Mouse (Mus musculus) c-Kit-negative CD71-positive TER-119-positive erythroid progenitor cells, embryonic 14.5 days (primary cell): ENCODE measurements around the gene Vmn1r37.
"Not testable (repeated sequence)": the region's sequence is repeated elsewhere in the genome, so short reads cannot be mapped to it uniquely, and the experiment has no call there.

Experiments used
- DNase-seq: peaks from one replicate; pipeline ENCODE4 v3.0.0-alpha.2; 2013; ENCODE audit warnings: low read depth, low spot score

Gene Vmn1r37

DNA sequence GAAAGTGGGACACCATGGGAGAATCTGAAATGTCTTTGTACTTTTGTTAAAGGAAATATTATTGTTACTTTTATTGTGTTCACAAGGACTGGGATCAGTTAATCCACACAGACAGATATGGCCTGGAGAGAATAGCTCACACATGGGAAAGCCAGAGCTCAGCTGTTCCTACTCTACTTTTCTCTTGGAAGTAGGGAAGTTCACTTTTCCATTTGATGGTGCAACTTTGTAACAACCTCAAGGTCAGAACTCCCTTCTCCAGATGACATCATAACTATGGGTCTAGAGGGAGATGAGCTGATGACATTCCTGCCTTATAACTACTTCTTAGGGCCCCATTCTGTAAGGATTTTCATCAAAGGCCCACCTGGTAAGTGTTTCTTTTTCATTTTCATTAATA, at the start of gene Vmn1r37:
Vmn1r37 (plus strand) TSS at position 301 of the 400 bp plus-strand sequence.
- DNase-seq = not testable (repeated sequence)

GRCm38 (mm10) chr6:66685806-66686205, 43.4 kb upstream of the Vmn1r37 start, which contains the start of gene Vmn1r35:
Gene Vmn1r35 (minus strand): TSS chr6:66685906.
- no peak for DNase-seq

DNA sequence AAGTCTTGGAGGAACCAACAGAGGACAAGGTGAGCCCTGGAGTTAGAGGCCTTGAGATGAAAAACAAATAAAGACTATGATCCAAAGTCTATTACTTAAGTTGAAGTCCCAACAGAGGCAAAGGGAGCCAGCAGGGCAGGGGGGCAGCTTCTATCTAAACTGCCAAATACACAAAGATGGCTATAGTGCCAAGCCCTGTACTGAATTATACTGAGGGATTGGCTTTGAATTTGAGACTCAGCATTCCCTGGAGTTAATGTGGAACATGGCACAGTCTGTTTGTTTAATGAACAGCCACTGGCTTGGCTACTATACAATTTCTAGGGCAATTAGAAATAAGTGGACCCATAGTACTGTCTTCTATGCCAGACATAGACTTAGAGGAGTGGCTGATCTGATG, 20.3 kb upstream of the Vmn1r37 start:
- no peak for DNase-seq

GRCm38 (mm10) chr6:66713854-66714253, 15.3 kb upstream of the Vmn1r37 start:
- DNase-seq = no peak

DNA sequence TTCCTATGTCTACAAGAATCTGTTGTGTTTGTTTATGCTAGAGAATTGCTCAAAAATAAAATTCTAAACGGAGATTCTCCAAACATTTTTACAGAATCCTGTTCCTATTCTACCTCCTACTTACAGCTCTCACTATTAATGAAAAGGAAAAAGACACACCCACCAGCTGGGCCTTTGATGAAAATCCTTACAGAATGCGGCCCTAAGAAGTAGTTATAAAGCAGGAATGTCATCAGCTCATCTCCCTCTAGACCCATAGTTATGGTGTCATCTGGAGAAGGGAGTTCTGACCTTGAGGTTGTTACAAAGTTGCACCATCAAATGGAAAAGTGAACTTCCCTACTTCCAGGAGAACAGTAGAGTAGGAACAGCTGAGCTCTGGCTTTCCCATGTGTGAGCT, 10.1 kb upstream of the Vmn1r37 start, which contains the start of gene Vmn1r36:
Vmn1r36 (minus strand) TSS at position 101 of the 400 bp plus-strand sequence.
- DNase-seq = not testable (repeated sequence)

- not testable (repeated sequence) for DNase-seq
These were observed 53.3 kb downstream of the Vmn1r37 start, which contains the start of gene Vmn1r38 for GRCm38 (mm10) chr6:66782527-66782926. Gene Vmn1r38 (minus strand): TSS chr6:66782627.
